Mouse (Mus musculus): Measurements from ENCODE around the gene Nmnat3.

Gene Nmnat3

DNA sequence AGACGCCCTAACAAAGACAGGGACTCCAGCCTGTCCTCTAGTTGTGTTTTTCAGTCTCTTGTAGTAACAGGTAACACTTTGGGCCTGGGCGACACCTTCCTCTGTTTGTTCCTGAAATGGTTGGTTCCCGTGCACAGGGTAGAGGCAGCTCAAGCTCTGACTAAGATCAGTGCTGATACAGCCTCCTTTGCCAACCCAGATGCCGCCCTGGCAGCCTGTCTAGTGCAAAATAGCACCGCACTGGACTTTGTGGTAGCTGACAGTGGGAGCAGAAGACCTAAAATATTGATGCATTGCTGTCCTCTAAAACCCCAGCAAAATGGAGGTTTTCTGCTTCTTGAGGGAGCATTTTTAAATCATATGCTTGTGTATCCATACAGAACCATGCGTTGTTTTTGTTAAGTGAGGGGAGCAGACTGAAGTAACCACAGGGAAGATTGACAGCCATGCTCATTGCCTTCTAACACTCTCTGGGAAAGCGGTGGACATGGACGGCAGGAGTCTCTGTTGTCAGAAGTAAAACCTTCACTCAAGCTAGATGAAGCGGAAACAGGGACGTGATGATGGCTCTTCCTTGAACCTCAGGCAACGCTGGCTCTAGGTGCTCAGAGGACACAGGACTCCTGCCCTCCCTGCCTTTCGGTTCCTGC is 24.2 kb downstream of the Nmnat3 start:
- no peak for DNase-seq (ENCODE audit: low read depth, low spot score)

GRCm38 (mm10) chr9:98312622-98313374 is 25.6 kb downstream of the Nmnat3 start:
- no peak for DNase-seq (ENCODE audit: low read depth, low spot score)

DNA sequence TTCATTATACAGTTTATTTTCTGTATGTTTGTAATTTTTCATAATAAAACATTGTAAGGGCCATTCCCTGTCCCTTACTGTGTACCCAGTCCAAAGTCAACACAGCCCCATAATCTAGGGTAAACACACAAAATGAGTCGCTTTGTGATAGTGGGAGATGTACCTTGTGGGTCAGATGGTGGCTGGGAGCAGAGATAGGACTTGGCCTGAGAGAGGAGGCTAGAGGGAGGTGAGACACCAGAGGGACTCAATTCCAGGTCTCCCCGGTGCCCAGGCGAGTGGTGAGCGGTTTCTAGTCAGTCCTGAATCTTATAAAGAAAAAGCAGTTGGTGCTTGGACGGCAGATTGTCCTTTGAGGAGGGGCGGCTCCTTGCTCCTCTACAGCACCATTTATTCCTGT is 26.4 kb downstream of the Nmnat3 start:
- no peak for DNase-seq (ENCODE audit: low read depth, low spot score)

DNA sequence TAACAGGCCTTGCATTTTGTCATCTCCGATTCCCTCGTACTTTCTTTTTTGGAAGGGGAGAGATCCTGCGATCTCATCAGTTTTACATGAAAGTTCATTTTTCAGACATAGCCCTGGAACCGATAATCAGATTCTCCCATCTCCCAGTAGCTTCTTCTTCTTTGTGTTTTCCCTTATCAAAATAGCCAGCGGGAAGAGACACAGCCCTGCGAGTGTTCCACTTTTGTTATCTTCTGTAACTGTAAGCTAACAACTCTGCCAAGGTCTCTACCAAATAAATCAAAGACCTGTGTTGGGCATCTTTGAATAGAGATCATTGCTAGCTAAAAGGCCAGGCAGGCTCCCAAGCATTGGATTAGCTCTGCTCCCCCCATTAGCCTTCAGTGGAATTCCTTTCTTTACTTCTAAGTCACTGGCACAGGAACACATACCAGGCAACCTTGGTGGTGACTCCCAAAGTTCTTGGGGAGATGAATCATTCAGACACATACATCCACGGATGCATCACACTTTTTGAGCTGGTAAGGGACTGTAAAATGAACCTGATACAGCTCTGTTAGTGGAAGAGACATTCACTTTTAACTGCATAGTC is 26.9 kb downstream of the Nmnat3 start:
- no peak for DNase-seq (ENCODE audit: low read depth, low spot score)

GRCm38 (mm10) chr9:98317897-98318296 is 30.7 kb downstream of the Nmnat3 start:
- no peak for DNase-seq (ENCODE audit: low read depth, low spot score)

DNA sequence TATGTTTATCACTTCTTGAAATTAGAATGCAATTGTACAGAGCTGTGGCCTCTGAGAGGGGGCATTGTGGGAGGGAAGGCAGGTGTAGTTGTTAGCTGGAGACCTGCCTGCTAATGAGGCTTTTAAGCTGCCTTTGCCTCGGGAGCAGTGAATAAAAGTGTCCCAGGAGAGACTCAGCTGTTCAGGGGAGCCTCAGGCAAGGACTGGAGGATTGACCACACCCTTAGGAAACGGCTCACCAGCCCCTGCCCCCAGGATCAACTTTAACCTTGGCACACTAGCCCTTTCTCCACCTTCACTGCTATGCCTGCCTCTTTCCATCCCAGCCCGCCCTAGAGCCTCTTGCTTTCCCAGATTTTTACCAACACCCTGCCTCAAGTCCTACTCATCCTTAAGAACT is 31.6 kb downstream of the Nmnat3 start:
- DNase-seq (ENCODE audit: low read depth, low spot score): no peak

DNA sequence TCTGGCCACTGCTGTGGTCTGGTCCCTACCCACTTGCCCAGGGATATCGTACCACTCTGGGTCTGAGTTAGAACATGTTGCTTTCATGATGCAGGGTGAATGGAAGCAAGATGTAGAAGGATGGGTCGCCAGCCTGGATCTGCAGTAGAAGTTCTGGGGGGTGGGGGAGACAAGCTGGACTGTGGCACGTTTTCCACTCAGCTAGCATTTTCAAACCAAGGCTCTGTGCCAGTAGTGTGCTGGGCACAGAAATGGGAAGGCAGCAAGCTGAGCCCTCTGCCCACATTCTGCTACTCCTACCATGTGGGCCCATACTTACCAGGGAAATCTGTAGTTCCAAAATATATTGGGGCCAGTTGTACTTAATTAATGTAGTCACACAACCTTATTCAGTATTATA is 33.5 kb downstream of the Nmnat3 start:
- no peak for DNase-seq (ENCODE audit: low read depth, low spot score)

GRCm38 (mm10) chr9:98326088-98326487 is 38.9 kb downstream of the Nmnat3 start:
- DNase-seq (ENCODE audit: low read depth, low spot score): no peak

GRCm38 (mm10) chr9:98328415-98329176 is 41.4 kb downstream of the Nmnat3 start:
- DNase-seq (ENCODE audit: low read depth, low spot score): no peak

GRCm38 (mm10) chr9:98329274-98330105 is 42.3 kb downstream of the Nmnat3 start:
- no peak for DNase-seq (ENCODE audit: low read depth, low spot score)

- no peak for DNase-seq (ENCODE audit: low read depth, low spot score)
Measured at GRCm38 (mm10) chr9:98333219-98333754, 46.1 kb downstream of the Nmnat3 start.

DNA sequence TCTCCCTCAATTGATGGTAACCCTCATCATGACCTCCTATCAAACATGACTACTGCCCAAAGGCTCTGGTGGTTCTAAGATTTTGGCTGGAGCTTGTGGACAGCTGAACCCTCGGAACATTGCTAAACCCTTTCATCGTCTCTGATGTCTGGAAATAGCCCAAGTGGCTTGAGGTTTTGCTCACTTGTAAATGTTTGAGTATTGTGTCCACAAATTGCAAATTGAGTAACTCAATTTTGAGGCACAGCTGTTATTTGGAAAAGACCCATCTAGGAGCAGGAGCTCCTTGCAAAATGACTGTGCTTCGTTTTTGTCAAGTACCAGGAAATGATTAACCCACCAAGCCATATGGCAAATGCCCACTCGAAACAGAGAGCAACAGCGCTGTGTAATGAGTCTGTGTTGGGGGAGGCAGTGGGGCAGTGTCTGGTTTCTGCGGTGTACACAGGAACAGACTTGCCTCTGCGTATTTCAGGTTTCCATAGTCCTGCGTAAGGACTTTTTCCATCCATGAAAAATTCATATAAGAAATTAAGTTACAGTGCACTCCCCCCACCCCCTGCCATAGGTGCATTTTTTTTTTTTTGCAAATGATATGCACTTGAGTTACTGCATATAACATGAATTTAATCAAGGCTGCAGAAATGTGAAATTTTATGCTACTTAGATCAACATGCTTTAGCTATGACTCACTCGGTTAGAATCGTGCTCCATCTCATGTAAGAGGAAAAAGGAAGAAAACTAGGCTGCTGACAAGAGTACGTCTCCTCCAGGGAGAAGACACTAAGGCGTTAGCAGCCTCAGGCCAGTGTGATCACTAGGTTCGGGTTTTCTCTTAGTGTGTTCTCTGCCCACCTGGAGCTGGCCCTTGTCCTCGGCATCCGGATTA is 50.9 kb downstream of the Nmnat3 start:
- DNase-seq (ENCODE audit: low read depth, low spot score): no peak

DNA sequence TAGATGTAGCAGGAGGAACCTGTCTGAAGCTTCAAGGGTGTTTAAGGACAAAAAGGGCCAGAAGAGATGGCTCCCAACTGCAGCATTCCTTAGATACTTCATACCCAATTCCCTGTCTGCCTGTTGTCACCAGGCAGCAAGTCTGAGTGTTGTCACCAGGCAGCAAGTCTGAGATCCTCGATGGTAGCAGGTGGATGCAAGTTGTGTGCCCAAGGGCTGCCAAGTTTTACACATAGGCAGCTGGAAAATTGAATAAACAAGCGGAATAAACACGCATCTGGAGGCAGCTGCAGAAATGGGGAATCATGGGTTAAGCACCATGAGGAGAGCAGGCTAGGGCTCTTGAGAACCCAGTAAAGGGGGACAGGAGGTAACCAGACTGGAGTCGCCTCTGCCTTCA is 52.7 kb downstream of the Nmnat3 start:
- no peak for DNase-seq (ENCODE audit: low read depth, low spot score)

DNA sequence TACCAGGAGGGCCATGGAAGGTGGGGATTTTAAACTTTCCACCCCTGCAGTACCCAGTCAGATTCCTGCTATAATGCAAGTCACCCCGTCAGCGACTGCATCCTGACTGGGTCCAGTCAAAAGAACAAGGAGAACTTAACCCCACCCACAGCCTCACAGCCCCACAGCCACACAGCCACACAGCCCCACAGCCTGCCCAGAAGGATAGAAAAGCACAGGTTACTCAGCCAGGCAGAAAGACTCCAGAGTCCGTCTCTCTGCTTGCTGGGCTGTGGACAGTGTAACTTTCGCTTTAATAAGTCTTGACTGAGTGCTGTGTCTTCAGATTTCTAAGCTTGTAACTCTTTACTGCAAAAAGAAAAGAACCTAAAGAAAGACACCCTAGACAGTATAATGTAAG is 53.2 kb downstream of the Nmnat3 start:
- no peak for DNase-seq (ENCODE audit: low read depth, low spot score)

GRCm38 (mm10) chr9:98345840-98346239 is 58.6 kb downstream of the Nmnat3 start:
- DNase-seq (ENCODE audit: low read depth, low spot score): no peak

- no peak for DNase-seq (ENCODE audit: low read depth, low spot score)
Measured at GRCm38 (mm10) chr9:98346240-98346639, 59.0 kb downstream of the Nmnat3 start.

DNA sequence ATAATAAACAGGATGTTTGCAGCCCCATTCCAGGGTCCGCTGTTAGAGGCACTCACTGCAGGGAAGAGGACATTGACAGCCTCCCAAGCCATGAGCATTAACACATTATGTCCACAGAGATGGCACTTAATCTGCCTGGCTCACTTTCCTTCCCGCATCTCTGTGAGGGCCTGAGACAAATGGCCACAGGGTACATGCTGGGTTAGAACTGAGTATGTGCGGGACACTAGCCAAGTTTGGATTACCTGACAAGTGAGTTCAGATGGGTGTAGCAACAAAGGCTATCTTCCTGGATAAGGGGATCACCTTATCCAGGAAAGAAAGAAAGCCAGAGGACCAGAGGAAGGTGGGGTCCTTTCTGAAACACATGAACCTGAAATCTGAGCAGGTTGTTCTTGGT is 59.8 kb downstream of the Nmnat3 start:
- no peak for DNase-seq (ENCODE audit: low read depth, low spot score)

DNA sequence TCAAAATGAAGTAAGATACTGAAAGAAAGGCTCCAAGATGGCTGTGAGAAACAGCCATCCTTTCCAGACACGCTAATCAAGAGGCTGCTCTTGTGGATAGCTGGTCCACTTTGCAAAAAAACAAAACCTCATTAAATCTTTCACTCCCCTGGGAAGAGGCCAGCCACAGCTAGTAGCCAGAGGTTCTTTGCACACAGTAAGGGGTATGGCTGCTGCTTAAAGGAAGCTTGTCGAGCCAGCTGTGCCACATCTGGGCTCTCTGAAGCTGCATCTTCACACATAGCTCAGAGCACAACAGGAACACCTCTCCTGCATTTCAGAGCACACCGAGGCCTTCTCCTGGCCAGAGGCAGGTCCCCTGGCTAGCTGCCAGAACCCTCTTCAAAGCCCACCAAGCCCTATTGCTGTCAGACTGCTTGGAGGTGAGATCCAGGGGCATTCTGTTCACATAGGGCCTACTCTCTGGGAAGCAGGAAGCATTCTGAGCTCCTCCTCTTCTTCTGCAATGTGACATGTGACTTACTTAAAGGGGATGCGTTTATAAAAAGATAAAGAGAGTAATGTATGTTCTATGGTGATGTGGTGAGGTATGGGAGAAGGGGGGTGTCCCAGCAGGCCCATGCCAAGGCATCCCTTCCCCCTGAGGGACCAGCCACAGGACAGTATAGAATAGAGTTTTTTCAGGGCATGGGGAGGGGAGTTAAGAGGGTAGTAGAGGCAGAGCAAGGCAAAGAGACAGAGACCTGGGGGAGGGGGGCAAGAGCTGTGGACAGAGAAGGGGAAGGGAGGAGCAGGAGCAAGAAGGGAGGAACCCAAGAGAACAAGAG is 63.3 kb downstream of the Nmnat3 start:
- DNase-seq (ENCODE audit: low read depth, low spot score): no peak

- no peak for DNase-seq (ENCODE audit: low read depth, low spot score)
Measured at GRCm38 (mm10) chr9:98352332-98352731, 65.1 kb downstream of the Nmnat3 start.
